Mouse (Mus musculus) Patski (cell line): ENCODE measurements around the gene Meis2. TPM values are rescaled to one million over a fixed set of nuclear protein-coding genes. Genes with fewer than 3 reads are reported as not detected.

Experiments used
- ATAC-seq: fragments of 100-300 bp; one replicate; pipeline ENCODE4 v1.8.0; 2021
- CTCF ChIA-PET: fragments of 350-600 bp; sonication (Branson Sonifier 250); formaldehyde crosslinking; loops from one replicate; lab custom pipeline; 2022; ENCODE audit warnings: inconsistent platforms; lab: Charles Lee
- POLR2A ChIA-PET: fragments of 350-600 bp; sonication (Branson Sonifier 250); formaldehyde crosslinking; loops from one replicate; lab custom pipeline; 2022; ENCODE audit warnings: antibody characterized with exemption, inconsistent platforms; lab: Charles Lee
- DNase-seq: peaks from one replicate; pipeline ENCODE4 v3.0.0-alpha.2; 2011; ENCODE audit warnings: low read depth, low spot score
- H3K27me3 ChIP-seq: fragments of 371-371 bp; one replicate; pipeline ENCODE4 v1.5.1; 2021
- CTCF ChIP-seq: fragments of 100-300 bp; IDR thresholded peaks from one replicate; pipeline ENCODE4 v1.5.1; 2021
- in situ Hi-C: fragments of 300-500 bp; cut with MboI; formaldehyde crosslinking; loops from 3 replicates; pipeline ENCODE4 v1.11.1; 2018; ENCODE audit warnings: low pct_unique_long_range_greater_than_20kb, mixed read lengths
- polyA plus RNA-seq: library from polyadenylated mRNA; unstranded; gene quantifications from one replicate; pipeline ENCODE4 v1.2.3, GENCODE M21; 2021

Gene Meis2
- polyA plus RNA-seq, 1 experiment from 2014 or later = 52.9 TPM

- POLR2A ChIA-PET = no interaction called here
- TF ChIP-seq CTCF = no peak
- in situ Hi-C loops = loop anchor here (25.0 kb wide), 1 partner anchor 1423 kb away; no protein-coding TSS in a partner anchor
- no peaks in the 10 kb centered on the region for H3K27me3 ChIP-seq
- CTCF ChIA-PET = interaction anchor here (1.4 kb wide), 1 partner anchor 232 kb away, joined by 4 read pairs; no protein-coding TSS in a partner anchor
- ATAC-seq (no peak), DNase-seq (no peak)
Observed at GRCm38 (mm10) chr2:115860600-115861347, 204.9 kb downstream of the Meis2 start.

DNA sequence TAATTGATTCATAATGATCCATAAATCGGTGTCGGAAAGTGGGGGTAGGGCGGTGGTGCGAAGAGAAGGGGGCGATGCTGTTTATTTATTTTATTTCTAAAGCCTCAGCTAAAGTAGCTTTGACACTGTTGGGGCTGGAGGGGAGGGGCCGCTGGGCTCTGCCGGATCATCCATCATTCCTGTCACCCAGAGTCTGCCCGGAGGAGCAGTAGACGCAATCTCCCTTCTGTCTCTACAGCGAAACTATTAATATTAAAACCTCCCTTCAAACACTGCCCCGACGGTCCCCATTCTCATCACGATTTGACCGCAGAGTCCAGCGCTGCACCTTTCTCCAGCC lies 205.5 kb downstream of the Meis2 start:
- no peak for DNase-seq
- ChIA-PET POLR2A (no interaction called here), CTCF (no interaction called here)
- TF ChIP-seq CTCF = no peak
- H3K27me3 ChIP-seq = no peaks in the 10 kb centered on the region
- in situ Hi-C loops = loop anchor here (25.0 kb wide), 1 partner anchor 1423 kb away; no protein-coding TSS in a partner anchor
- no peak for ATAC-seq

- ChIA-PET POLR2A (no interaction called here), CTCF (no interaction called here)
- ATAC-seq (no peak), DNase-seq (no peak)
- TF ChIP-seq CTCF = no peak
- in situ Hi-C loops = loop anchor here (5.0 to 25.0 kb wide), 4 partner anchors 205 to 1422 kb away; partner anchors contain the start of gene Meis2
- H3K27me3 ChIP-seq = no peaks in the 10 kb centered on the region
Observed at GRCm38 (mm10) chr2:115859371-115860140, 206.1 kb downstream of the Meis2 start.

- DNase-seq (no peak), ATAC-seq (no peak)
- TF ChIP-seq CTCF = no peak
- H3K27me3 ChIP-seq = no peaks in the 10 kb centered on the region
- POLR2A ChIA-PET = no interaction called here
- CTCF ChIA-PET = no interaction called here
- in situ Hi-C loops = loop anchor here (5.0 to 25.0 kb wide), 4 partner anchors 206 to 1422 kb away; partner anchors contain the start of gene Meis2
Observed at GRCm38 (mm10) chr2:115858927-115859326, 206.7 kb downstream of the Meis2 start.

GRCm38 (mm10) chr2:115858246-115858645 lies 207.4 kb downstream of the Meis2 start:
- ChIA-PET CTCF (no interaction called here), POLR2A (no interaction called here)
- no peak for TF ChIP-seq CTCF
- no peak for ATAC-seq
- in situ Hi-C loops = loop anchor here (5.0 to 25.0 kb wide), 4 partner anchors 207 to 1421 kb away; partner anchors contain the start of gene Meis2
- DNase-seq = no peak
- no peaks in the 10 kb centered on the region for H3K27me3 ChIP-seq

DNA sequence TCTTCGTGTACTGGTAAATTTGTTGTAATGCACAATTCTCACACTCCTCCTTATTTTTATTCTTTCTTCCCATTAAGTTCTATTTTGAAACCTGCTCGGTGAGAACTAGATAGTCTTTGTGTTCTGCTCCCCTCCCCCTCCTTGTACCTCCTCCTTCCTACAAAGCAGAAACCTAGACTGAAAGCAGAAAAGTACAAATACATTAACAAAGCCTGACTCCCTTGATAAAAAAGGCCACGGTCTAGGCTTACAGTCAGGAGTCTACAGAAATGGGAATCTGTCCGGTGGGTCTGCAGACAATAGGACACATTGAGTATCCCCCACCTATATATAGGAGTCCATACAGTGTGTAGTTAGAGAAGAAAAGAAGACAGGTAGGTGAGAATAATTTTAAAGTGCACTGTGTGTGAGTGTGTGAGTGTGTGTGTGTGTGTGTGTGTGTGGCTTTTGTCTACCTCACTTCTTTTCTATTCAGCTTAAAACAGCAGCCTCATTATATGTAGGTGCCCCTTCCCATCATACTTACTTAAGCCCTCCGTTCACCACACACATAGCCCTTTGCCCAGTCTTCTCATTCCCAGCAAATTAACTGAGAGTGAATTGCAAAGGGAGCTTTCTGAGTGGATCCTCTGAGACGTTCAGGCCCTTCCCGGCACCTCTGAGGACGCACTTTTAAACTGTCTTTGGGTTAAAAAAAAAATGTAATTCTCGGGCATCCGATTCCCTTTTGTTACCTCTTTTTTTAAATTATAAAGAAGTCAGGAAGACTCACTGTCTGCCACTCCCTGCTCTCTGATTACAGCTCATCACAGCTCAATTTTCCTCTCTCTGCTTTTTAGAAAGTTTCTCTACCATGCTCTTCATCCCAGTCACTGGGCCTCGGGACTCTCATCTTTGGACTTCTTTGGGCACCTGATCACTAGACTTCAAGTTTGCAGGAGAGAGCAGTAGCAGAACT lies 208.2 kb downstream of the Meis2 start:
- no peaks in the 10 kb centered on the region for H3K27me3 ChIP-seq
- CTCF ChIA-PET = no interaction called here
- TF ChIP-seq CTCF = no peak
- DNase-seq = no peak
- no peak for ATAC-seq
- POLR2A ChIA-PET = no interaction called here
- in situ Hi-C loops = loop anchor here (5.0 to 25.0 kb wide), 4 partner anchors 207 to 1420 kb away; partner anchors contain the start of gene Meis2

DNA sequence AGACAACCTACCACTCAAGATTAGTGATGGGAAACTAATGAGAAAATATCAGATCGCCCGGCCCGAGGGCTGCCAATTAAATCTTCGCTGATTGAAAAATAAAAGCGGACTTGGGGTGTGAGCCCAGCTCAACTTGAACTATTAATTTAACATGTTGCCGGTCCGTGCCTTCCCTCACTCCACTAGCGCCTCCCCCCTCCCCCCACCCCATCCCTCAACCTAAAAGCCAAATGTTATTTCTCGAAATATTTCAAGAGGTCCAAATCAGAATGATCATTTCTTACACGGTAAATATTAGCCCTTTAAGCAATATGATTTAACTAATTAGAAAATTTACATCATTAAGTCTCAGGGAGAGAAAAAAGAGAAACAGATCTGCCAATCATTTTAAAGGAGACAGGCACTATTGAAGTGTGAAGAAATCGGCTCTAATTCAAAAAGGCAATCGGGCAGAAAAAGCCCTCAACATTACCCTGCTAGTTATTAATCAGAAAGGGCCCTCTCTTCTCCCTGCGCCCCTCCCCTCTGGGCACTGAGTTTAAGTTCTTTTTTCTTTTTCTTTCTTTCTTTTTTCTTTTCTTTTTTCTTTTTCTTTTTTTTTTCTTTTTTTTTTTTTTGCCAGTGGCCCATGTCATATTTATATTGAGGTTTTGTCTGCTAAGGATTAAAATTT lies 209.1 kb downstream of the Meis2 start:
- no peak for DNase-seq
- no peak for ATAC-seq

DNA sequence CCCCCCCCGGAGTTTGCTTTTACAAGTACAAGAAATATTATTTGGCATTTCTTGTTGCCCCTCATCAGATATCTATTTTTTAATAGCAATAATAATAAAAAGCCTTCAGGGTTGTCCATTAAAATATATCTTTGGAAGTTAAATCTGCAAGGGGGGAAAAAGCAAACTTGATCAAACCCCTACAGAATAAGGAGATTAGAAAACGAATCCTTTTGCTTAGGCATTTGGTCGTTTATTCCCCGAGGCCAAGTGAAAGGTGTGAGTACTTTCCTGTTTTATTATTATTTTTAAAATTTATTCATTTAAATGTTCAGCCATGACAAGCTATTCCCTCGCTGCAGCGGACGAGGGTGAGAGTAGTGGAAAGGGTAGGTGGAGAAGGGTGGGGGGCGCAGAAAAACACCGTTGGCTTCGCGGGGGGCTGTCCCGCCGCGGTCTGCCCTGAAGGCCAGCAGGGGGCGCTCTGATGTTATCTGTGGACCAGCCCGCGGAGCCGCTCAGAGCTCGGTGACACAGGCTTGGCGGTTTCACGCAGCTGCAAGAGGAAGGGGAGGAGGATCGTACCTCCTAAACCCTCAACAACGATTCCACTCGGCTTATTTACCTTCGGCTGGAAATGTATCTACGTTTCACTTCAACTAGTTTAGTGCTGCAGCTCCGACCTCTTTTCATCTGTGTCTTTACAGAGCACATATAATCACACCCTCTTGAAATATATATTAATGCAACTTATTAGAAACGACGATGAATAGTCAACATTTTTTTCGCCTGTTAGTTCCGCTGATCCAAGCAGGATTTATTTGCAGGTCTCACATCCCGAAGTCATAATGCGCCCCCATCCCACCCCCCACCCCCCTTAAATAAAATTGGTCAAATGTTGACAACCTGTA lies 209.9 kb downstream of the Meis2 start:
- no peaks in the 10 kb centered on the region for H3K27me3 ChIP-seq
- in situ Hi-C loops = loop anchor here (5.0 to 25.0 kb wide), 4 partner anchors 209 to 1418 kb away; partner anchors contain the start of gene Meis2
- TF ChIP-seq CTCF = peak; percentile 96
- POLR2A ChIA-PET = interaction anchor here (0.6 to 0.7 kb wide), 2 partner anchors 54 to 604 kb away, joined by 3 to 4 read pairs; no protein-coding TSS in a partner anchor
- DNase-seq = peak; percentile 34
- peak; percentile 94 for ATAC-seq
- CTCF ChIA-PET = interaction anchor here (0.6 to 1.4 kb wide), 5 partner anchors 9 to 250 kb away, joined by 3 to 8 read pairs (median 4); no protein-coding TSS in a partner anchor

More for the DNA sequence above, 209.1 kb downstream of the Meis2 start:
- ChIA-PET CTCF (interaction anchor here (1.2 to 1.4 kb wide), 3 partner anchors 9 to 249 kb away, joined by 4 to 8 read pairs (median 4); no protein-coding TSS in a partner anchor), POLR2A (interaction anchor here (0.5 to 0.6 kb wide), 2 partner anchors 55 to 310 kb away, joined by 3 to 4 read pairs; no protein-coding TSS in a partner anchor)
- TF ChIP-seq CTCF = no peak
- H3K27me3 ChIP-seq = no peaks in the 10 kb centered on the region
- in situ Hi-C loops = loop anchor here (5.0 to 25.0 kb wide), 4 partner anchors 208 to 1419 kb away; partner anchors contain the start of gene Meis2
